ENCODE assay signal across 8 mouse cellular contexts in the genomic region with DNA sequence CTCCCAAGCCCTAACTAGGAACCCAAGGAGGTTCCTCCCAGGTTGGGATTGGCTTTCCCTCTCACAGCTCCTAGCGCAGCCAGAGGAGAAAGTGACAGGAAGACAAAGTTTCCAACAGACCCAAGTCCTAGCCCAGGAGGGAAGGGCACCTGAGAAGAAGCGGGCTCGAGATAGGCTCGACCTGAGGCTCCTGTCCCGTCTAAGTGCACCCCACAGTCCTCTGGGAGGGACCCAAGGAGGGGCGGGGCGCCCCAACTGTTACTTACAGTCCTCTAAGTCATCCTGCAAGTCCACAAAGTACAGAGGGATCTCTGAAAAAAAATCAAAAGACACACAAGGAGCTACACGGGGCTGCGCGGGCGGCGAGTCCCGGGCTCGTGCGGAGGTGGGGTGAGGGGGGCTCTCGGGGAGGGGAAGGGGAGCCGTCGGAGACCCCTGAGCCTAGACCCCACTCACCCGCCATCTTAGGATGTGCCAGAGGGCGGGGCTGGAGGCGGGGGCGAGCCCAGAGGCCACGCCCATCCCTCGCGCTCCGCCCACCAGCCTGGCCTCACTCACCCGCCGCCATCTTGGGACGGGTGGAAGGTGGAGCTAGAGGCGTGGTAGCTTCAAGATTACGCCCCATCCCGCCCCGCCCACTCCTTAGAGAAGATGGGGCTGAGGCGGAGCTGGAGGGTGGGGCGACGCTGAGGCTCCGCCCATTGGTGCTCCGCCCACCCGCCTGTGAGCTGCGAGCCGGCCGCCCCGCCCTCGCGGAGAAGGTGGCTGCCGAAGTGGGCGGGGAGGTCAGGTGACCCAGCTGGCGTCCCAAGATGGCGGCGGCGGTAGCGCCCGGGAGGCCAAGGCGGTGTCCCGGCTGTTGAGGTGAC. TPM values are rescaled to one million over a fixed set of nuclear protein-coding genes. Genes with fewer than 3 reads are reported as not detected.
DNase-seq lines count a peak whose midpoint lies in the region; ATAC-seq lines count a peak whose summit lies in the region.

Gene Rab22a, plus strand, starts transcription at position 704 of the 869 bp plus-strand sequence.

- peak within 1 kb of the TSS; percentile 82 for H3K4me2 ChIP-seq in kidney, embryonic 15.5 days

- no peaks in the 10 kb centered on the region for H3K9me3 ChIP-seq in heart, embryonic 10.5 days
- no peaks in the 10 kb centered on the region for H3K9me3 ChIP-seq in kidney, embryonic 15.5 days (replicated peaks)

- H3K27ac ChIP-seq in heart, embryonic 10.5 days = peak within 1 kb of the TSS; percentile 98
- peak within 1 kb of the TSS; percentile 78 for H3K27ac ChIP-seq in kidney, embryonic 15.5 days

- H3K36me3 ChIP-seq in heart, embryonic 10.5 days = peaks cover 30% of the 10 kb centered on the region
- H3K36me3 ChIP-seq in kidney, embryonic 15.5 days = peaks cover 36% of the 10 kb centered on the region

- H3K9ac ChIP-seq in kidney, embryonic 15.5 days = peak within 1 kb of the TSS; percentile 96

- no peaks in the 10 kb centered on the region for H3K27me3 ChIP-seq in heart, embryonic 10.5 days (ENCODE audit: insufficient read depth, poor library complexity, severe bottlenecking)
- H3K27me3 ChIP-seq in kidney, embryonic 15.5 days = no peaks in the 10 kb centered on the region

- H3K4me1 ChIP-seq in heart, embryonic 10.5 days = peaks cover 35% of the 10 kb centered on the region
- H3K4me1 ChIP-seq in kidney, embryonic 15.5 days = peaks cover 37% of the 10 kb centered on the region

- peak; percentile 99 for DNase-seq in B cell, adult 2 months
- DNase-seq in brain, adult 2 months (ENCODE audit: low read depth, low spot score) = peak; percentile 99
- peak; percentile 100 for DNase-seq in heart, embryonic 10.5 days (ENCODE audit: low spot score)
- peak; percentile 98 for DNase-seq in liver
- DNase-seq in spleen, postnatal 4 days (ENCODE audit: low spot score in 2 of 2) = peak; percentile 98

- H3K4me3 ChIP-seq in heart, embryonic 10.5 days = peak within 1 kb of the TSS; percentile 98
- H3K4me3 ChIP-seq in kidney, embryonic 15.5 days (replicated peaks) = peak within 1 kb of the TSS; percentile 100

- peak; percentile 86 for ATAC-seq in erythroblast, adult 5-6 weeks (replicated peaks; ENCODE audit: low FRiP score, poor library complexity, severe bottlenecking)
- peak; percentile 96 for ATAC-seq in kidney, embryonic 15.5 days (replicated peaks; ENCODE audit: low FRiP score)
- ATAC-seq in monocyte, adult 5-6 weeks (replicated peaks; ENCODE audit: insufficient number of reproducible peaks, low FRiP score, low TSS enrichment, poor library complexity, severe bottlenecking) = peak; percentile 91

- 2% methylated on average over 48 of the region's 55 CpGs for WGBS in heart, embryonic 10.5 days
- WGBS in kidney, embryonic 15.5 days = under 1% methylated on average over 55 of the region's 55 CpGs

RNA-seq across cellular contexts. Expression of gene Rab22a, which starts in this region (rescaled TPM):
- 3.3 and 4.6 TPM in 2 replicates for total RNA-seq in erythroblast, adult 5-6 weeks (2015; ENCODE audit: low replicate concordance)
- total RNA-seq in erythroblast, adult 5-6 weeks (2017; ENCODE audit: low replicate concordance) = 3.1 and 4.0 TPM in 2 replicates
- 33.0 and 33.9 TPM in 2 replicates for polyA plus RNA-seq in heart, embryonic 10.5 days (2016; fragmentation: Nextera tagmentation; extraction: Ambion mirVana)
- 35.3 and 36.3 TPM in 2 replicates for polyA plus RNA-seq in kidney, embryonic 15.5 days (2015; fragmentation: Nextera tagmentation; extraction: Ambion mirVana)
- 13.1 to 23.1 TPM (median 15.2 TPM) in 3 replicates for total RNA-seq in monocyte, adult 5-6 weeks (2017)

Comparison
In these comparisons a context has a peak if more than half of its experiments do, and no peak if none do; other contexts are left out.
1. Peak in every context shown above with its lines: DNase-seq, ATAC-seq, H3K4me3 ChIP-seq and H3K27ac ChIP-seq.